Mouse (Mus musculus) monocyte, adult 2 months (primary cell): ENCODE data around the gene Ubap2.

Experiments
- DNase-seq, 2 experiments: peaks; one replicate each; pipeline ENCODE4 v3.0.0; 2022; ENCODE audit warnings: low spot score in 2 of 2, low read depth in 1 of 2

Gene Ubap2

DNA sequence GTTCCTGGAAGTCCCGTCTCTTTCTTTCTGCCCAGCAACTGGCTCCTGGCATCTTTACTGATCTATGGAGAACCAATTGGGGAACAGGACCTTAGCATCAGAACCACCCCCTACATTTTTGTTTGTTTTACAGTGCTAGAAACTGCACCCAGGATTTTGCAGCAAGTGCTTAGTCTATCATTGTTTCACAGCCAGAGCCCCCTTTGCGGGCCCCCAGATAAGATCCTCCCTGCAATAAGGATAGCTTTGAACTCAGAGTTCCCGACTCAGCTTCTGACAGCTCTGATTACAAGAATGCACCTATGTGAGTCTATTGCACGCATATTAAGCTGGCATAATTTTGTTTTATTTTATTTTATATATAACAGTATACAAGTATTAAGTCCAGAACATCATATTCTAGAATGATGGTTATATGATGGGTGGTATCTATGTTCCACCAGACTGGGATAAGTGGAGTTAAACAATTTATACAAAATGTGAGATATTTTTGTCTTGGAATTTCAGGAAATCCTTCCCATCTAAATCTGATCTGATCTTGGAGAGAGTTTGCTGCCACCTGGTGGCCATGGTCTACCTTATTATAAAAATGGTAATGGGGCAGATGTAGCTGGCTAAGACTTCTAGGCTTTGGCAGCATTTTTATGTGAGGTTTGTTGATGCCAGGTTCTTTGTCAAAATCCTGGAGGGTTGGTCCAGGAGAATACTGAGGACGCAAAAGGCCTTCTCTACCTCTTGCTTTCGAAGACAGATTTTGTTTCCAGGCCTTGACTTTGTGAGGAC lies 109.1 kb downstream of the Ubap2 start:
- DNase-seq = no peak

DNA sequence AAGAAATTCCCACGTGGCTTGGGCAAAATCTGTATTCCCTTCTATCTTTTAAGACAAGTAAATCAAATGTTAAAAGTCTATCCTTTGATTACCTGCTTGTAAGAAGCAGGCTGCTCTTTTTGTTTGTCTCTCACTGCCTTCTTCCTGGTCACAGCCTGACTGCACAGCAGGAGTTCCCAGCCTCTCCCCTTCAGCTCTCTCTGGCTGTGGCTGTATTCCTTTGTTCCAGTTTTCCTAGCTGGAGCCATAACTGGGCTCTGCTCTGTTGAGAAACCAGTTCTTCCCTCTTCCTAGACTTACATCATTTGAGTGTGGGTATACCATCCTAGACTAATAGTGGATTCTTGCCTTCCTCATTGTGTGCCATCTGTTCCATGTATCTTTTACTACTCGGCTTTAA lies 110.0 kb downstream of the Ubap2 start:
- no peak for DNase-seq

DNA sequence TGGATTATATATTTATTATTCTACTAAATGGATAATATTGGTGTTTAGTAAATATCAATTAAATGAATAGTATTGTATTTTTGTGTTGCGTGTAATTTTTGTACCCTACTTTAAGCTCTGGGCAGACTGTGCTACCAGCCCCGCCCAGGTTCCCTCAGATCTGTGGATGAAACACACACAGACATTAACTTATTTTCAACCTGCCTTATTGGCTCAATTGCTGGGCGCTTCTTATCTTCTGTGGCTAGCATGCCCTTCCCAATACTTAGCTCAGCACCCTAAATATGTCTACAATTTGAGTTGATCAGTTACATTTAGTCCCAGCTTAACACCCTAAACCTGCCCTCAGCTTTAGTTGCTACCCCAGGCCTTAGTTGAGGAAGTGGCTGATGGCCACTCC lies 113.7 kb downstream of the Ubap2 start:
- no peak for DNase-seq

DNA sequence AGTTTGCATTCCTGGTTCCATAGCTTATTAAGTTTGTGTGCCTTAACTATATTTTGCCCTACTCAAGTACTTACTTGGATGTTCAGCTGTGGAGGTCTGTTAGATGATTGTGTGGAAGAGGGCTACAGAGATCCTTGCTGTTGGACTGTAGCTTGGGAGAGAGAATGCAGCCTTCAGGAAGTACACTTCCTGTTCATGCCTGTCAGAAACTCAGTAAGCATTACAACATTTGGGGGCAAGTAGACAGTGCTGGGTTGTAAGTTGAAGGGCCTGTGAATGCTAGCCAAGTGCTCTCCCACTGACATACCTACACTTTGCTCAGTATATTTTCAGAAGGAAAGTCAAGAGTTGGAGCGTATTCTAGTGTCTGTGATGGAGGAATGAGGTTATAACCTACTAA lies 116.7 kb downstream of the Ubap2 start:
- DNase-seq = no peak

DNA sequence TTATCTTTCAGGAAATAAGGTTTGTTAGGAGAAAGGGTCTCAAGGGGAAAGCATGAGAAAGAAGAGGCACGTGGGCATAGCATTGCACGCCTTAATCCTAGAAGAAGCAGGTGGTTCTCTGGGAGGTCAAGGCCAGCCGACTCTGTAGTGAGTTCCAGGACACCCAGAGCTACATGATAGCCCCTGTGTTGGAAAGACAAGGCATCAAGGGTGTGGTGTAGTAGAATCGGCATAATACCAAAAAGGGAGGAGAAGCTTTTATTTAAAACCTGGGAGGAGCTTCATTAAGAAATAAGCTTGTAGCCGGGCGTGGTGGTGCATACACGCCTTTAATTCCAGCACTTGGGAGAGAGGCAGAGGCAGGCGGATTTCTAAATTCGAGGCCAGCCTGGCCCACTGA lies 118.0 kb downstream of the Ubap2 start:
- DNase-seq = no peak

DNA sequence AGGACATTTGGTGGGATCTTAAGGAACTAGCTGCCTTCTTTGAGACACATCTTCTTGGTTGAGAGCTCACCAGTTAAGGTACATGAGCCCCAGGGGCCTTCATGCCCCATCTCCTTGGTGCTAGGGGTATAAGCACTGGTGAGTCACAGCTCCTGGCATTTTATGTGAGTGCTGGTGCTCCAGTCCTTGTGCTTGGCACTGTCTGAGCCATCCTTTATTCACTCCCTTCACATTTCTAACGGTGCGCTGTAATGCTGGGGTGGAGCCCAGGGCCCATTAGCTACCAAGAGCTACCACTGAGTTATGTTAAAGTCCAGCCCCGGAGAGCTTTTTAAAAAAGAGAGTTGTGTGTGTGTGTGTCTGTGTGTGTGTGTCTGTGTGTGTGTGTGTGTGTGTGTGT lies 121.8 kb downstream of the Ubap2 start:
- DNase-seq = no peak

DNA sequence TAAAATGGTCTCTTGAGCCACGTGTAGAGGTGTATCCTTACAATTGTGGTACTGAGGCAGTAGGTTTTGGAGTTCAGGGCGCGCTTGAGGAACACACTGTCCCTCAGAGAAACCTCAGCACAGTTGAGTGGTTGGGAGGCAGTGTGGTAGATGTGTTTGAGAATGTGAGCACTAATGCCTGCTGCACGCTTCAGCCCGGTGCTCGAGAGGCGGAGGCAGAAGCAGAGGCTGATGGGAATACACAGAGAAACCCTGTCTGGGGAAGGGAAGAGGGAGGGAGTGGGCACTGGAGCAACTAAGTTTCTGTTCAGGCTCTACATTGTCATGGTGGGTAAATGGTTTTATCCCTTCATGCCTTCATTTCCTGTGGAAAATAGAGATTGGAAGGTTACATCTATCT lies 123.8 kb downstream of the Ubap2 start:
- no peak for DNase-seq

DNA sequence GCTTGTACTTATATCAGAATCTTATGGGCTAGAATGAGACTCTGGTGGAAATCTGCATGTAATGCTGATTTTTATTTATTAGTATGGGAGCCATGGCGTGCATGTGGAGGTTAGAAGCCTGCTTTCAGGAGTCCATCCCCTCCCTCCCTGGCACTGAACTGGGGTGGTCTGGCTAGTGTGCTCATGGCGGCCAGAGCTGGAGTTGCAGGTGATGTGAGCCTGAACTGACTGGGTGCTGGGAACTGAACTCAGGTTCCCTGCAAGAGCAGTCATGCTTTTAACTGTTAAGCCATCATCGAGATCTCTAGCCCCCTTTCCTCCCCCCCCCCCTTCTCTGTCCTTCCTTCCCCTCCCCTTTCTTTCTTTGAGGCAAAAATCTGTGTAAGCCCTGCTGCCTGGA lies 125.1 kb downstream of the Ubap2 start:
- DNase-seq = no peak
